Mouse (Mus musculus) left cerebral cortex, postnatal 4 days (tissue): ENCODE data around the gene Fntb. TPM values are rescaled to one million over a fixed set of nuclear protein-coding genes. Genes with fewer than 3 reads are reported as not detected.

ENCODE experiments used
- DNase-seq: peaks from one replicate; pipeline ENCODE4 v3.0.0-alpha.2; 2022
- intact Hi-C: fragments of 180-260 bp; cut with DNase I; formaldehyde crosslinking; loops from one replicate; pipeline ENCODE4 v1.15.1; 2025
- total RNA-seq, 2 experiments: library from RNA; stranded (reverse); gene quantifications; 2 replicates each; pipeline ENCODE4 v1.2.3; 2021

Gene Fntb
- total RNA-seq, 2 experiments from 2014 or later, result 30.6 to 33.0 TPM

- peak; percentile 53 for DNase-seq
- intact Hi-C loops, result no loop called here
Measured at GRCm38 (mm10) chr12:76879242-76879641, 113.9 kb downstream of the Fntb start.

GRCm38 (mm10) chr12:76880131-76880530 is 114.7 kb downstream of the Fntb start:
- no peak for DNase-seq
- intact Hi-C loops, result no loop called here

- intact Hi-C loops, result no loop called here
- no peak for DNase-seq
Measured at GRCm38 (mm10) chr12:76883824-76884223, 118.4 kb downstream of the Fntb start.

- intact Hi-C loops, result no loop called here
- DNase-seq, result no peak
Measured at GRCm38 (mm10) chr12:76885103-76885502, 119.7 kb downstream of the Fntb start.

- intact Hi-C loops, result no loop called here
Measured at GRCm38 (mm10) chr12:76886826-76887225, 121.4 kb downstream of the Fntb start.

GRCm38 (mm10) chr12:76887941-76888340 is 122.6 kb downstream of the Fntb start:
- DNase-seq, result no peak
- intact Hi-C loops, result no loop called here

More at GRCm38 (mm10) chr12:76886826-76887225, 121.4 kb downstream of the Fntb start:
- DNase-seq, result no peak

- intact Hi-C loops, result no loop called here
Measured at GRCm38 (mm10) chr12:76889404-76890184, 124.2 kb downstream of the Fntb start.

GRCm38 (mm10) chr12:76891160-76891559 is 125.8 kb downstream of the Fntb start:
- DNase-seq, result no peak
- intact Hi-C loops, result no loop called here

More at GRCm38 (mm10) chr12:76889404-76890184, 124.2 kb downstream of the Fntb start:
- no peak for DNase-seq

GRCm38 (mm10) chr12:76892910-76893695 is 127.7 kb downstream of the Fntb start:
- no peak for DNase-seq
- intact Hi-C loops, result no loop called here

GRCm38 (mm10) chr12:76894792-76895559 is 129.6 kb downstream of the Fntb start:
- intact Hi-C loops, result no loop called here
- no peak for DNase-seq

- DNase-seq, result no peak
- intact Hi-C loops, result no loop called here
Measured at GRCm38 (mm10) chr12:76895777-76896176, 130.4 kb downstream of the Fntb start.

GRCm38 (mm10) chr12:76896566-76896965 is 131.2 kb downstream of the Fntb start:
- intact Hi-C loops, result no loop called here
- no peak for DNase-seq

- DNase-seq, result no peak
- intact Hi-C loops, result no loop called here
Measured at GRCm38 (mm10) chr12:76897006-76897405, 131.6 kb downstream of the Fntb start.

- intact Hi-C loops, result no loop called here
- DNase-seq, result no peak
Measured at GRCm38 (mm10) chr12:76898141-76898540, 132.8 kb downstream of the Fntb start.

- intact Hi-C loops, result no loop called here
- no peak for DNase-seq
Measured at GRCm38 (mm10) chr12:76899261-76899975, 134.0 kb downstream of the Fntb start.

- intact Hi-C loops, result no loop called here
- no peak for DNase-seq
Measured at GRCm38 (mm10) chr12:76901508-76902294, 136.3 kb downstream of the Fntb start.

- intact Hi-C loops, result no loop called here
- DNase-seq, result no peak
Measured at GRCm38 (mm10) chr12:76906278-76906677, 140.9 kb downstream of the Fntb start.

- DNase-seq, result no peak
- intact Hi-C loops, result no loop called here
Measured at GRCm38 (mm10) chr12:76909218-76909617, 143.8 kb downstream of the Fntb start.

GRCm38 (mm10) chr12:76910258-76910940 is 145.0 kb downstream of the Fntb start:
- no peak for DNase-seq
- intact Hi-C loops, result no loop called here
